Mouse (Mus musculus): ENCODE measurements around the gene Mmp12. TPM values are rescaled to one million over a fixed set of nuclear protein-coding genes. Genes with fewer than 3 reads are reported as not detected.
"Not testable (repeated sequence)": the region's sequence is repeated elsewhere in the genome, so short reads cannot be mapped to it uniquely, and the experiment has no call there.

The Mmp12 gene
- polyA plus RNA-seq (2015; fragmentation: Nextera tagmentation; extraction: Ambion mirVana), result 0.18 TPM in 1 of 2 replicates, not detected in the other

DNA sequence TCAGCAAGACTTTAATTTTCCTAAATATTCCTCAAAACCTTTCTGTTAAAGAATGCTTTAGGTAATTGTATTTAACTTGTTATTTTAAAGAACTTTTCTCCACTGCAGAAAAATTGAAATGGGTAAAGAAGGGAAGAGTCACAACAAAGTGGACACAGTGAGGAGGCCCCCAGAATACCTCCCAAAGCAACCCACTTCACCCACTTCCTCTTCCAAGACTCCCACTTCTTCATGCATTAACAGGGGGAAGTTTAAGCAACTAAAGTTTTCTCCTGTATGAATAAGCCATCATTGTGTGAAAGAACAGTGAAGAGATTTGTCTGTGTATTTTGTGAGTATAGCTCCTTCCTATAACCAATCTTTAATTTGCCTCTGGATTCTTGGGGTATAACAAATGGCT lies at the start of gene Mmp12:
Mmp12 (plus strand) TSS at position 275 of the 400 bp plus-strand sequence.
- Histone ChIP-seq H3K4me1 (ENCODE audit: control insufficient read depth, insufficient read depth, low read depth, low read length) (no peaks in the 10 kb centered on the region), H3K4me2 (ENCODE audit: low read length) (no peak within 1 kb of the TSS), H3K9ac (ENCODE audit: low read depth, low read length) (no peak within 1 kb of the TSS), H3K4me3 (ENCODE audit: low read length) (no peak within 1 kb of the TSS), H3K27ac (ENCODE audit: low read depth, low read length) (no peak within 1 kb of the TSS), H3K27me3 (replicated peaks; ENCODE audit: control insufficient read depth, insufficient read depth, low read length) (no peaks in the 10 kb centered on the region), H3K9me3 (ENCODE audit: control insufficient read depth, low read length) (no peaks in the 10 kb centered on the region), H3K36me3 (ENCODE audit: control insufficient read depth, insufficient read depth, low read length) (no peaks in the 10 kb centered on the region)
- ATAC-seq, result no peak

DNA sequence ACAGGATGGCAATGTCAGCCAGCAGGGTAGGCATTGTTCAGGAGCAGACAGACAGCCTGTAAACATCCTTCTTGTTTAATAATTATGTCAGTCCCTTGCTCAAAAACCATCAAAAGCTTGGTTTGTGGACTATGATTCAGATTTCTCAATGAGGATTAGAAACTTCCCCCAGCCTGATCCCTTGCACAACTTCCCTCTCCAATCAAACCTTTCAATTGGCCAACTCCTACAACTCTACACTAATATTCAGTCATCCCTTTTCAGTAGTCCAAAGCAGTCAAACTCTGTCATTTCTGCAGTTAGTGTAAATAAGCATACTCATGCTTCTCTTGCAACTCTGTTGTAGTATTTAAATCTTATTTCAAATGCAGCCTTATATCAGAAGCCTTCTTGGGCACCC lies 12.3 kb upstream of the Mmp12 start:
- H3K36me3 ChIP-seq (ENCODE audit: control insufficient read depth, insufficient read depth, low read length), result no peaks in the 10 kb centered on the region
- no peak overlapping the region for H3K4me2 ChIP-seq (ENCODE audit: low read length)
- ATAC-seq, result no peak
- no peaks in the 10 kb centered on the region for H3K9me3 ChIP-seq (ENCODE audit: control insufficient read depth, low read length)
- H3K27ac ChIP-seq (ENCODE audit: low read depth, low read length), result no peak overlapping the region
- H3K27me3 ChIP-seq (replicated peaks; ENCODE audit: control insufficient read depth, insufficient read depth, low read length), result no peaks in the 10 kb centered on the region
- H3K9ac ChIP-seq (ENCODE audit: low read depth, low read length), result no peak overlapping the region
- no peaks in the 10 kb centered on the region for H3K4me1 ChIP-seq (ENCODE audit: control insufficient read depth, insufficient read depth, low read depth, low read length)
- H3K4me3 ChIP-seq (ENCODE audit: low read length), result no peak overlapping the region

DNA sequence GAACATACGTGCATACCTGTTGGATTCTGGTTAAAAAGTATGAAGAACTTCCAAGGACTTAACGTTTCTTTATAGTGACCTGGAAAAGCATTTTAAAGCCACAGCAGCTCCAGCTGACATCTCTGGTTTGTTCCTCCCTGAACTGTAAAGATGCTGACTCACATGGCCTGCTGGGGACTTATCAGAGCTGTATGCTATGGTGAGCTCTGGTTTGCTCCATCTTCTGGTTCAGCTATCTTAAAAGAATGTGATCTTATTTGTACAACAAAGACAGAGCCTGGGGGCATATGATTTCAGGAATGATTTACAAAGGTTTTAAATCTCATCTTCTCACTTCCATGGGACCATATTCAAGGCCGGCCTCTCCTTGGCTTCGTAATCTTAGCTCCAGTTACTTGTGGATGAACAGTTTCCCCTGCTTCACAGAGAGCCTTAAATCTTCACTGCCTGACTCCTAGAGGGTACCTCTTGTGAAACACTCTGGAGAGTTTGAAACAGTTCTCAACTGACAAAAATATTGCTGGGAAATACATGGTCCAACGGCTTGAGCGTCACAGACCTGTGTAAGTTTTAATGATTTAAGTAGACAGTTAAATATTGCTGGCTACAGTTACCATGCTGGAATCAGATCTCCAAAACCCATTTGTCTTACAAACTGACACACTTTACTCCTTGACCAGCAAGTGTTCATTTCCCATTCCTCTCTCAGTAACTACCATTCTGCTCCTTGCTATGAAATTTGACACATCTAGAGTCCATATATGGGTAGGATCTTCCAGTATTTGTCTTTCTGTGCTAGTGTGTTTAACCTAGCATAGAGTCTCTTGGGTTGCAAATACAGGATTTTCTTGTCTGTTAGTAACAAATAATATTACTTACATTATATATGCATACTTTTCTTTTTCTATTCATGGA lies 8.2 kb upstream of the Mmp12 start:
- Histone ChIP-seq H3K9me3 (ENCODE audit: control insufficient read depth, low read length) (no peaks in the 10 kb centered on the region), H3K4me1 (ENCODE audit: control insufficient read depth, insufficient read depth, low read depth, low read length) (no peaks in the 10 kb centered on the region), H3K27ac (ENCODE audit: low read depth, low read length) (no peak overlapping the region), H3K36me3 (ENCODE audit: control insufficient read depth, insufficient read depth, low read length) (no peaks in the 10 kb centered on the region), H3K27me3 (replicated peaks; ENCODE audit: control insufficient read depth, insufficient read depth, low read length) (no peaks in the 10 kb centered on the region), H3K4me2 (ENCODE audit: low read length) (no peak overlapping the region), H3K9ac (ENCODE audit: low read depth, low read length) (no peak overlapping the region), H3K4me3 (ENCODE audit: low read length) (no peak overlapping the region)
- no peak for ATAC-seq
- 98% methylated on average over 5 of the region's 6 CpGs for WGBS

DNA sequence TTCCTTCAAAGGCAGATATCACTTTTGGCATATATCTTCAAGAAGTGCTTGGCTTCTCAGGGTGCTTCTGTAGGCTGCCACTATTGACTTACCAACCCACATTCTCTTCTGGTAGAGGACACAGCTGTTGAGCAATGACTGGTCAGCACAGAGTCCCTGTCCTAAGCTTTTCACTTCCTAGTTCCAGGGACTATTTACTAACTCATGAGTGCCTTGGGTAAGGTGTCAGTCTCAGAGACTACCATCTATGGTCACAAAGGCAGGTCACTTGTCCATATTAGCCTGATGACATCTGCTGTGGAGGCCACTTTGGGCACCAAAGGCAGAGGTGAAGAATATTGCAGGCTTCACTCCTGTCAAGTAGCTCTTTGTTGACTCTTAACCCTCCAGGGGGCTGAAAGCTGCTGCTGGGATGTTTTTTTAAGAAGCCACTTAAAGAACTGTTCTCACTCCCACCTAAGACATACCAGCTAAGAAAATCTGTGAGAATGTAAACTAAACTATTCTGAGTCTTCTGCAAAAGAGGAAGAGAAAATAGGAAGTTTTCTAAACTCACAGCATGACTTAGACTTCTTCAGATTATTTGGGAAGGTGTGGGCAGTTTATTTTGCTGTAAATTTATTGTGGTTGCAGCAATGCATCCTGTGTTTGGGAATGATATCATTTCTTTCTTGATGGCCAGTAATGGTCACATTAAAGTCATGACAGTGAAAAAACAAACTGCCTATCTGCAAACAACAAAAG lies 7.3 kb upstream of the Mmp12 start:
- H3K27me3 ChIP-seq (replicated peaks; ENCODE audit: control insufficient read depth, insufficient read depth, low read length), result no peaks in the 10 kb centered on the region
- no peaks in the 10 kb centered on the region for H3K9me3 ChIP-seq (ENCODE audit: control insufficient read depth, low read length)
- no peak overlapping the region for H3K27ac ChIP-seq (ENCODE audit: low read depth, low read length)
- no peak overlapping the region for H3K4me3 ChIP-seq (ENCODE audit: low read length)
- ATAC-seq, result no peak
- H3K36me3 ChIP-seq (ENCODE audit: control insufficient read depth, insufficient read depth, low read length), result no peaks in the 10 kb centered on the region
- H3K4me2 ChIP-seq (ENCODE audit: low read length), result no peak overlapping the region
- no peak overlapping the region for H3K9ac ChIP-seq (ENCODE audit: low read depth, low read length)
- no peaks in the 10 kb centered on the region for H3K4me1 ChIP-seq (ENCODE audit: control insufficient read depth, insufficient read depth, low read depth, low read length)

DNA sequence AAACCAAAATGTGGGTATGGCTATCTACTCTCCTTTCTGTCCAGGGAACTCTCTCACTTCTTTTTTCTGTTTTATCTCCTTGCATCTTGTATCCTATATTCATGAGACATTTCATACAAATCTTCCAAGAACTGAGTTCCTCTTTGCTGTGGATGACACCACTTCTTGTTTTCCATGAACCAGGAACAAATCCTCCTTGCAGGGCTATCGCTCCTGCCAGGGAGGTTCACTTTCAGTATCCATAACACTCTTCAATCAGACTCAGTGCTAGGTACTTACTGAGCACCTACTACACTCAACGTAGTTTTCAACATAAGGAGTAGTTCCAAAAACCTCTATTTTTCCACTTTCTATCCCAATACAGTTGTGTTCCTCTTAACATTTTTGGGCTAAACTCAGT lies 1.3 kb downstream of the Mmp12 start:
- Histone ChIP-seq H3K36me3 (ENCODE audit: control insufficient read depth, insufficient read depth, low read length) (no peaks in the 10 kb centered on the region), H3K27me3 (replicated peaks; ENCODE audit: control insufficient read depth, insufficient read depth, low read length) (no peaks in the 10 kb centered on the region), H3K4me3 (ENCODE audit: low read length) (no peak overlapping the region), H3K4me2 (ENCODE audit: low read length) (no peak overlapping the region), H3K27ac (ENCODE audit: low read depth, low read length) (no peak overlapping the region), H3K9ac (ENCODE audit: low read depth, low read length) (no peak overlapping the region), H3K9me3 (ENCODE audit: control insufficient read depth, low read length) (no peaks in the 10 kb centered on the region), H3K4me1 (ENCODE audit: control insufficient read depth, insufficient read depth, low read depth, low read length) (no peaks in the 10 kb centered on the region)
- 93% methylated on average over 2 of the region's 2 CpGs for WGBS
- no peak for ATAC-seq

DNA sequence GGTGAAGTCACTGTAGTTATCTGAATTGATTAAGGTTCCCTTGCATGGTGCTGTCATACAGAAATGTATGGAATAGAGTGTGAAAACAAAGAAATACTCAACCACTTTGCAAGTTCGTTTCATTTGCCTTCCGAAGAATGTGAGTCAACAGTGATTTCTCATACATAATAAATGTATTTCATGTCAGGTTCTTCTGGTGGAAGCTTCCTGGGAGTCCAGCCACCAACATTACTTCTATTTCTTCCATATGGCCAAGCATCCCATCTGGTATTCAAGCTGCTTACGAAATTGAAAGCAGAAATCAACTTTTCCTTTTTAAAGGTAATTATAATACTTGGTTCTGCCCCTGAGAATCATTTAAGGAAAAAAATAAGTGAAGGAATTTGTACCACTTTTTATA lies 10.4 kb downstream of the Mmp12 start:
- no peak overlapping the region for H3K4me2 ChIP-seq (ENCODE audit: low read length)
- no peak overlapping the region for H3K9ac ChIP-seq (ENCODE audit: low read depth, low read length)
- H3K9me3 ChIP-seq (ENCODE audit: control insufficient read depth, low read length), result no peaks in the 10 kb centered on the region
- 88% methylated on average over 3 of the region's 3 CpGs for WGBS
- H3K4me1 ChIP-seq (ENCODE audit: control insufficient read depth, insufficient read depth, low read depth, low read length), result no peaks in the 10 kb centered on the region
- H3K4me3 ChIP-seq (ENCODE audit: low read length), result no peak overlapping the region
- H3K36me3 ChIP-seq (ENCODE audit: control insufficient read depth, insufficient read depth, low read length), result no peaks in the 10 kb centered on the region
- no peaks in the 10 kb centered on the region for H3K27me3 ChIP-seq (replicated peaks; ENCODE audit: control insufficient read depth, insufficient read depth, low read length)
- ATAC-seq, result no peak
- H3K27ac ChIP-seq (ENCODE audit: low read depth, low read length), result no peak overlapping the region

DNA sequence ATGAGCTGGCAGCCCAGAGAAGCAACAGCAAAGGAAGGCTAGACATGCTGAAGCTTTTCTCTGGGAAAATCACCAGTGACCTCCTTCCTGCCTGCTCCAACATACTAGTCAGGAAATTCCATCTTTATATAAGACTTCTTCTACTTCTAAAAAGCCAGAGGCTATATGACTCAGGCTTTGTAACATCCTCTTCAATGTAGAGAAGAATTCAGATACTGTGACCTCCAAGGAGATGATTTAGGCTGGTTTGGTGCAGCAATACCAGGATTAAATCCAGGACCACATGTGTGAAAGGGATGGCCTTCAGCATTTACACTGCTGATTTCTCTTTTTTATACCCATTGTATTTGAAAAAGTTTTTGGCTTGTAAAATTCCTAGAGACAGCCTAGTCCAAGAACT lies 43.8 kb downstream of the Mmp12 start, which contains the start of gene Mmp1b:
Mmp1b (minus strand) TSS at position 101 of the 400 bp plus-strand sequence.
- no peak within 1 kb of the TSS for H3K9ac ChIP-seq (ENCODE audit: low read depth, low read length)
- H3K4me3 ChIP-seq (ENCODE audit: low read length), result no peak within 1 kb of the TSS

DNA sequence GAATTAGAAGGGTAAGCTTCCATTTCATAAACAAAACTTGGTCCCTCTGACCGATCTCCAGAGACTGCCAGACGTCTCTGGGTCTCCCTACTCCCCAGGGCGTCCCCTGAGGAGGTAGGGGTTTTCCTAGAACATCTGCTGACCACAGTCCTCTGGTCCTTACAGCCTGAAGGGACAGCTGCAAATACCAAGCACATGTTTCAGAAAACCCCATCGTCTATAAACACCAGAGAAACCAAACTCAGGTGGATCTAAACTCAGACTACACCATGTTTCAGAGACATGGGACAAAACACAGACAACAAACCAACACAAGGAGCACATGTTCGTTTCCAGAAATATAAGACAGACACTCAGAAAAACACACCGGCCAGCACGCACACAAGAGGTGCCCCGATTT lies 52.4 kb downstream of the Mmp12 start:
- not testable (repeated sequence) for H3K27ac ChIP-seq (ENCODE audit: low read depth, low read length); H3K4me2 ChIP-seq (ENCODE audit: low read length); ATAC-seq; H3K36me3 ChIP-seq (ENCODE audit: control insufficient read depth, insufficient read depth, low read length); H3K4me3 ChIP-seq (ENCODE audit: low read length); H3K4me1 ChIP-seq (ENCODE audit: control insufficient read depth, insufficient read depth, low read depth, low read length); H3K27me3 ChIP-seq (replicated peaks; ENCODE audit: control insufficient read depth, insufficient read depth, low read length); H3K9me3 ChIP-seq (ENCODE audit: control insufficient read depth, low read length); H3K9ac ChIP-seq (ENCODE audit: low read depth, low read length)
- 87% methylated on average over 8 of the region's 8 CpGs for WGBS

More for the DNA sequence above, 43.8 kb downstream of the Mmp12 start, which contains the start of gene Mmp1b:
- H3K4me1 ChIP-seq (ENCODE audit: control insufficient read depth, insufficient read depth, low read depth, low read length), result no peaks in the 10 kb centered on the region
- H3K27me3 ChIP-seq (replicated peaks; ENCODE audit: control insufficient read depth, insufficient read depth, low read length), result no peaks in the 10 kb centered on the region
- no peak for ATAC-seq
- no peak within 1 kb of the TSS for H3K4me2 ChIP-seq (ENCODE audit: low read length)
- H3K36me3 ChIP-seq (ENCODE audit: control insufficient read depth, insufficient read depth, low read length), result no peaks in the 10 kb centered on the region
- H3K27ac ChIP-seq (ENCODE audit: low read depth, low read length), result no peak within 1 kb of the TSS
- H3K9me3 ChIP-seq (ENCODE audit: control insufficient read depth, low read length), result no peaks in the 10 kb centered on the region

All from hindbrain, embryonic 16.5 days (tissue).